Mouse (Mus musculus) forebrain, embryonic 14.5 days (tissue): ENCODE data around the gene Actl6b. TPM values are rescaled to one million over a fixed set of nuclear protein-coding genes. Genes with fewer than 3 reads are reported as not detected.
"Not testable (repeated sequence)": the region's sequence is repeated elsewhere in the genome, so short reads cannot be mapped to it uniquely, and the experiment has no call there.

Experiments used
- ATAC-seq: fragments of 200-750 bp; cut with Nextera tagmentation; 2 replicates; pipeline ENCODE4 v1.8.0; 2017; ENCODE audit warnings: mild to moderate bottlenecking, moderate library complexity
- DNase-seq: peaks from one replicate; pipeline ENCODE4 v3.0.0-alpha.2; 2015; ENCODE audit warnings: low spot score
- H3K27ac ChIP-seq: fragments of 300-500 bp; sonication (generic); 2 replicates; pipeline ENCODE4 v1.5.1; 2014; ENCODE audit warnings: low read depth, mild to moderate bottlenecking, control low read depth, low read length, moderate library complexity
- H3K27me3 ChIP-seq: fragments of 300-500 bp; sonication (generic); replicated peaks from 2 replicates; pipeline ENCODE4 v1.6.1; 2014; ENCODE audit warnings: low read length, control low read depth, mixed read lengths; ENCODE audit not compliant: control insufficient read depth, insufficient read depth
- H3K36me3 ChIP-seq: fragments of 300-500 bp; sonication (generic); 2 replicates; pipeline ENCODE4 v1.6.1; 2014; ENCODE audit warnings: low read length, control low read depth; ENCODE audit not compliant: control insufficient read depth, insufficient read depth
- H3K4me1 ChIP-seq: fragments of 300-500 bp; sonication (generic); 2 replicates; pipeline ENCODE4 v1.6.1; 2014; ENCODE audit warnings: antibody characterized with exemption, low read length, control low read depth; ENCODE audit not compliant: control insufficient read depth, insufficient read depth
- H3K4me2 ChIP-seq: fragments of 300-500 bp; sonication (generic); 2 replicates; pipeline ENCODE4 v1.6.1; 2014; ENCODE audit warnings: mild to moderate bottlenecking, control low read depth, low read length
- H3K4me3 ChIP-seq: fragments of 300-500 bp; sonication (generic); 2 replicates; pipeline ENCODE4 v1.5.1; 2014; ENCODE audit warnings: low read depth, low read length, control low read depth
- H3K9ac ChIP-seq: fragments of 300-500 bp; sonication (generic); 2 replicates; pipeline ENCODE4 v1.6.1; 2014; ENCODE audit warnings: mild to moderate bottlenecking, low read length, control low read depth, moderate library complexity
- H3K9me3 ChIP-seq: fragments of 300-500 bp; sonication (generic); replicated peaks from 2 replicates; pipeline ENCODE4 v1.6.1; 2016; ENCODE audit warnings: low read length, control low read depth, mixed read lengths; ENCODE audit not compliant: control insufficient read depth
- WGBS: fragments of 180-500 bp; shearing (Covaris S2); extraction: QIAGEN DNeasy Blood & Tissue Kit; methylation state at CpG from one replicate; pipeline ENCODE4 v1.1.7; 2014; 5-methylcytosine and 5-hydroxymethylcytosine counted together
- microRNA-seq: library from miRNA; unstranded; fragments of <30 nt; microRNA quantifications from one replicate; pipeline ENCODE4, GENCODE M21; 2016
- polyA plus RNA-seq: library from polyadenylated mRNA; unstranded; fragments of >200 nt; fragmentation: Nextera tagmentation; extraction: Ambion mirVana; gene quantifications from 2 replicates; pipeline ENCODE4 v1.2.1, GENCODE M21; 2014

The Actl6b gene
- polyA plus RNA-seq, 1 experiment from 2014 or later: 184 TPM

GRCm38 (mm10) chr5:137610548-137611244 is 57.4 kb downstream of the Actl6b start:
- ATAC-seq: no peak
- Histone ChIP-seq H3K9me3 (no peaks in the 10 kb centered on the region), H3K27me3 (0 out of 2 replicates have a peak, but pooled peaks cover 3% of the 10 kb centered on the region), H3K4me1 (no peaks in the 10 kb centered on the region), H3K4me2 (no peak overlapping the region; the same call in 1 of the 2 replicates), H3K27ac (no peak overlapping the region; the same call in 1 of the 2 replicates), H3K4me3 (no peak overlapping the region), H3K36me3 (no peaks in the 10 kb centered on the region), H3K9ac (no peak overlapping the region)
- no peak for DNase-seq
- 13% methylated on average over 12 of the region's 12 CpGs for WGBS

- Histone ChIP-seq H3K27ac (no peak overlapping the region; the same call in 1 of the 2 replicates), H3K9ac (no peak overlapping the region), H3K36me3 (no peaks in the 10 kb centered on the region), H3K4me1 (no peaks in the 10 kb centered on the region), H3K9me3 (no peaks in the 10 kb centered on the region), H3K4me2 (no peak overlapping the region), H3K27me3 (0 out of 2 replicates have a peak, but pooled peaks cover 3% of the 10 kb centered on the region), H3K4me3 (no peak overlapping the region)
- DNase-seq: no peak
- WGBS: 51% methylated on average over 6 of the region's 6 CpGs
- ATAC-seq: no peak
These were observed 57.9 kb downstream of the Actl6b start for GRCm38 (mm10) chr5:137611245-137611602.

GRCm38 (mm10) chr5:137613076-137613475 is 59.8 kb downstream of the Actl6b start:
- Histone ChIP-seq H3K27me3 (0 out of 2 replicates have a peak, but pooled peaks cover 3% of the 10 kb centered on the region), H3K36me3 (no peaks in the 10 kb centered on the region), H3K4me3 (no peak overlapping the region), H3K4me2 (no peak overlapping the region), H3K9me3 (no peaks in the 10 kb centered on the region), H3K27ac (no peak overlapping the region), H3K9ac (no peak overlapping the region), H3K4me1 (no peaks in the 10 kb centered on the region)
- DNase-seq (no peak), ATAC-seq (no peak)
- 64% methylated on average over 5 of the region's 5 CpGs for WGBS

- Histone ChIP-seq H3K36me3 (no peaks in the 10 kb centered on the region), H3K27me3 (0 out of 2 replicates have a peak, but pooled peaks cover under 1% of the 10 kb centered on the region), H3K4me2 (no peak within 1 kb of the TSS), H3K4me3 (no peak within 1 kb of the TSS), H3K27ac (no peak within 1 kb of the TSS), H3K9ac (no peak within 1 kb of the TSS), H3K4me1 (no peaks in the 10 kb centered on the region), H3K9me3 (no peaks in the 10 kb centered on the region)
- no peak for ATAC-seq
- no peak for DNase-seq
- WGBS: 74% methylated on average over 11 of the region's 11 CpGs
These were observed 60.2 kb downstream of the Actl6b start, which contains the start of gene Pcolce for GRCm38 (mm10) chr5:137613550-137613949. Gene Pcolce, minus strand, starts transcription at chr5:137613784.

- ATAC-seq: not testable (repeated sequence)
These were observed 61.6 kb downstream of the Actl6b start for GRCm38 (mm10) chr5:137614921-137615320.

GRCm38 (mm10) chr5:137615347-137615746 is 62.0 kb downstream of the Actl6b start:
- H3K36me3 ChIP-seq: no peaks in the 10 kb centered on the region
- ATAC-seq: no peak
- WGBS: 92% methylated on average over 7 of the region's 7 CpGs
- no peak for DNase-seq
- H3K27ac ChIP-seq: no peak overlapping the region
- H3K27me3 ChIP-seq: no peaks in the 10 kb centered on the region
- no peaks in the 10 kb centered on the region for H3K9me3 ChIP-seq
- H3K9ac ChIP-seq: no peak overlapping the region
- H3K4me2 ChIP-seq: no peak overlapping the region
- no peaks in the 10 kb centered on the region for H3K4me1 ChIP-seq
- H3K4me3 ChIP-seq: no peak overlapping the region

More at GRCm38 (mm10) chr5:137614921-137615320, 61.6 kb downstream of the Actl6b start:
- whole genome bisulfite sequencing: 94% methylated on average over 2 of the region's 2 CpGs
- H3K36me3 ChIP-seq, DNase-seq, H3K4me2 ChIP-seq, H3K9me3 ChIP-seq, H3K4me1 ChIP-seq, H3K9ac ChIP-seq, H3K27me3 ChIP-seq, H3K27ac ChIP-seq, H3K4me3 ChIP-seq: not testable (repeated sequence)

Small RNA genes lying within 50 kb of the gene (microRNA-seq; reads per million reads assigned to microRNA genes)
- 0.66 reads per million for gene Mir6418

Other genes with a start within 250 kb of the Actl6b start
- gene Srrt, start 245.8 kb upstream of the Actl6b start, polyA plus RNA-seq: 78.9 and 95.2 TPM in 2 replicates
- gene Trip6, start 239.1 kb upstream of the Actl6b start, polyA plus RNA-seq: 18.2 and 18.4 TPM in 2 replicates
- 6.2 and 9.9 TPM in 2 replicates for gene Slc12a9, start 219.9 kb upstream of the Actl6b start, polyA plus RNA-seq
- 6.2 and 8.0 TPM in 2 replicates for gene Ephb4, start 203.4 kb upstream of the Actl6b start, polyA plus RNA-seq
- 0.04 and 0.05 TPM in 2 replicates for gene Zan, start 76.5 kb upstream of the Actl6b start, polyA plus RNA-seq
- 81.2 and 98.0 TPM in 2 replicates for gene Pop7, start 51.0 kb upstream of the Actl6b start, polyA plus RNA-seq
- gene Gigyf1, start 35.0 kb upstream of the Actl6b start, polyA plus RNA-seq: 11.5 and 13.0 TPM in 2 replicates
- not detected in 2 replicates for gene Epo, start 20.3 kb upstream of the Actl6b start, polyA plus RNA-seq
- gene Gnb2, start 20.0 kb upstream of the Actl6b start, polyA plus RNA-seq: 598 and 644 TPM in 2 replicates
- gene Tfr2, start 16.3 kb downstream of the Actl6b start, polyA plus RNA-seq: 1.8 and 1.9 TPM in 2 replicates
- 44.4 and 58.4 TPM in 2 replicates for gene Mospd3, start 47.5 kb downstream of the Actl6b start, polyA plus RNA-seq
- gene Pcolce, start 60.3 kb downstream of the Actl6b start, polyA plus RNA-seq: 10.5 and 12.3 TPM in 2 replicates
- gene Fbxo24, start 75.5 kb downstream of the Actl6b start, polyA plus RNA-seq: 0.10 TPM in 1 of 2 replicates, not detected in the other
- gene Lrch4, start 75.6 kb downstream of the Actl6b start, polyA plus RNA-seq: 12.3 and 12.4 TPM in 2 replicates
- gene Gm20605, start 75.7 kb downstream of the Actl6b start, polyA plus RNA-seq: 4.6 and 6.6 TPM in 2 replicates
- gene Sap25, start 87.8 kb downstream of the Actl6b start, polyA plus RNA-seq: 1.5 and 4.6 TPM in 2 replicates
- gene Irs3, start 92.2 kb downstream of the Actl6b start, polyA plus RNA-seq: not detected in 2 replicates
- 10.4 and 11.8 TPM in 2 replicates for gene Agfg2, start 131.2 kb downstream of the Actl6b start, polyA plus RNA-seq
- gene Nyap1, start 188.1 kb downstream of the Actl6b start, polyA plus RNA-seq: 13.8 and 14.5 TPM in 2 replicates
- gene Tsc22d4, start 192.2 kb downstream of the Actl6b start, polyA plus RNA-seq: 52.3 and 62.1 TPM in 2 replicates
- gene Ppp1r35, start 225.3 kb downstream of the Actl6b start, polyA plus RNA-seq: 55.1 and 60.0 TPM in 2 replicates
- 13.1 and 13.2 TPM in 2 replicates for gene Mepce, start 234.1 kb downstream of the Actl6b start, polyA plus RNA-seq
- 7.3 and 7.7 TPM in 2 replicates for gene Zcwpw1, start 234.3 kb downstream of the Actl6b start, polyA plus RNA-seq